Mouse (Mus musculus): ENCODE results near the gene Nosip.

Nosip gene

DNA sequence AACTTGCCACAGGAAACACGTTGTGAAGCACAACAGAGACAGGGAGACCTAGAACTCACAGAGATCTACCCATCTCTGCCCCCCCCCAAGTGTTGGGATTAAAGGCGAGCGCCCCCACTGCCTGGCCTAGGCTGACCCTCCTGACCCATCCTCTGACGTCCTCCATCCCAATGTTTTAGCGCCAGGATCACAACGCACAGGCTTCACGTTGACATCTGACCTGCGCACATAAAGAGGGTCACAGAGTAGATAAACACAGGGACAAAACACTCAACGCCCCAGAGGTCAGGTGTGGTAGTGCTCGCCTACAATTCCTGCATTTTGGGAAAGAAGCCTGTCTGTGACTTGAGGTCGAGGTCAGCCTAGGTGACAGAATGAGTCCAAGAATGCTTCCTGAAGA is 25.5 kb upstream of the Nosip start:
- DNase-seq = no peak

DNA sequence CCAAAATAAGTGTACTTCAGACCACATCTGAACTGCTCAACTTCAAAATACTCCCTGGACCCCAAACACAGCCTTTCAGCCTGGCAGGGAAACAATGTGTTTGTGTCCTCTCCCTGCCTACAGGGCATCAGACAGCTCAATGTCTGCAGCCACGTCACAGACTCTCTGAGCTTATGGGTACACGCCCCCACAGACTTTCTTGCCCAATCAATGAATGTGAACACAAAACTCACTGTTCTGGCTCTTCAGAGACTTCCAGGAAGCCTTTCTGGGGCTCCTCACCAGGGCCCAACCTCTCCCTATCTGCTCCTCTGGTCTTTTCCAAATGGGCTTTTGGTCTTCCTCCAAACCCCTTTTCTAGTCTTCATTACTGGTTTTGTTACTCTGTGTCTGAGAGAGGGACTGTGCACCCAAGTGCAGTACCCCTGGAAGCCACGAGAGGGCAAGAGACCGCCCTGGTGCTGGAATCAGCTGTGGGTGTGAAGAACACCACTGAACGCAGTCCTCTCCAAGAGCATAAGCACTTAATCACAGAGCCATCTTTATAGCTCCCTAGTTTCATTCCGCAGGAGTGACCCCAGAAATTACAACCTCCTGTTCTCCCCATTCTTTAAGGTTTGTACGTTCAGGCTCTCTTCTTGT is 24.4 kb upstream of the Nosip start:
- DNase-seq = no peak

DNA sequence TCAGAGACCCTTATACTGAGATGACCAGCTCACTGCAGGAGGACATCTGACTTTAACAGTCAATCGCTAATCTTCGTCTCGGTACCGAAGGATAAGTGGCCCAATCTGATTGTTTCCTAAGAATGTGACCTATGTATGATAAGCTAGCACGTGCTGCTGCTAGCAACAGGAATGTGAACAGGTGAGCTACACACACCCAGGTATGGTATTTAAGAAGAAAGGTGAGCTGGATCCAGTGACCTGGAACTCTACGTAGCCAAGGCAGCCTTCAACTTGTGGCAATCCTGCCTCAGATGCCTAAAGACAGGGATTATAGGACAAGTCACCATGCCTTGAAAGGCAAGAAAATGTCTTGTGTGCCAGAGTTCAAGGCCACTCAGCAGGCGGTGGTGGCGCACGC is 23.8 kb upstream of the Nosip start:
- DNase-seq = no peak

DNA sequence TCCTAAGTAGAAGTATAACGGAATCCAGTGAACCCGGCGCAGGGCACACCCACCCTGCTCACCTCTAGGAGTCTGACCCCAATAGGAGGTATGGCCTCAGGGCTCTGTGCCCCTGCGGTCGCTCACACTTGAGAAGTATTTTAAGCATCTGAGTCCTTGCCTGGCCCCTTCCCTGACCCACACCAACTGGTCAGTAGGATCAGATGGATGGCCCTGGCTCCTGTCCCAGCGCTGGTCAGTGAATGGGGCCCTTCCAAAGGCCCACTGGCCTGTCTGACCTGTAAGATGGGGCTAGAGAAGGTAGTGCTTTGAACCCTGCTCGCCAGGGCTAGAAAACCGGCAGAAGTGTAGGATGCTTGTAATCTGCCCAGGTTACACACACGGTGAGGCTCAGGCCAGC is 21.4 kb upstream of the Nosip start:
- DNase-seq = no peak

DNA sequence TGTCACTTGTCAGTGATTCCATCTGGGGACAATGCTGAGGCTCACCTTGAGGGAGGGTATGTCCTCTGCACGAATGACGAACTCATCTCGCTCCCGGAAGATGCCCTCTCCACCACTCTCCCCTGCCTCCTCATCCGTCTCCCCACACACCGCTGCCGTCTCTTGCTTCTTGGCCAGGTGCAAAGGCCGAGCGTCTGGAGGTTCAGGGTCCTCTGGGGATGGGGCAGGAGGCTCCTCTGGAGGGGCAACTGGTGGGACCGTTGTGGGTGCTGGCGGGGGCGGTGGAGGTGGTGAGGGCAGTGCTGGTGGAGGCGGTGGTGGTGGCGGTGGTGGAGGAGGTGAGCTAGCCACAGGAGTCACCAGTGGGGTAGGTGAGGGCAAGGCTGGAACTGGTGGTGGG is 18.9 kb upstream of the Nosip start:
- no peak for DNase-seq

DNA sequence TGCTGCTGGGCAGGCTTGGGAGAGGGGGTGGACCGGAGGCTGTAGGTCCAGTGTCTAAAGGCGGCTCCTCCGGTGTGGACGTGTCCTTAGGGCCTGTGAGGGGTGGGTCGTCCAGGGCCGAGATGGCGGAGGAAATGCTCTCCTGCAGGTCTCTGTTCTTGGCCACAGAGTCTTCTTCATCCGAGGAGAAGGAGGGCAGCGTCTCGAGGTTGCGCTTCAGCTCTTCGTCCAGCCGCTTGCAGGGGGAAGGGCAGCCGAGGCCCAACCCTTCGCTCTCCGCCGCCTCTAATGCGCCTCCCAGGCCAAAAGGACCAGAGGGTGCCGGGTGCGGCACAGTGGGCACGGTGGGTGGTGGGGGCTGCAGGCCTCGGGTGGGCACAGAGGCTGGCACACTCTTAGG is 16.5 kb upstream of the Nosip start:
- DNase-seq = no peak

DNA sequence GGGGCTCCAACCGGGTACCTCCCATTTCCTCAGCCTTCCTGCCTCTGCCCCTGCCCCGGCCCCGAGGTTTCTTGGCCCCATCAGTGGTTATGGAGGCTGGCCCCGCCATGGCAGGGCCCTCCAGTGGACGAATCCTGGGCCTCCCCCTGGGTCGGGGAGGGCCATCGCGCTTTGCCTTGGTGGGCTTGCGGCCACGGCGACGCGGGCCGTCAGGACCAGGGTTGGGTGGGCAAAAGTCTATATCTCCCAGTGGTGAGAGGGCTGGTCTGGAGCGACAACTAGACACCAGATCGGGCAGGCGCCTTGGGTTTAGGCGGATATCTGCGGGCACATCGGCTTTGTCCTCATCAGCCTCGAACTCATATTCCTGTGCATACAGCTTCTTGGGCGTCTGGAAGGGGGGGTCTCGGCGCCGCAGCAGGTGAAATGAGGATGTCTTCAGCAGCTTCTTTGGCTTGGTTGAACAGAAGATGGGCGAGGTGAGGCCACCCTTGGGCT is 15.3 kb upstream of the Nosip start:
- DNase-seq = no peak

DNA sequence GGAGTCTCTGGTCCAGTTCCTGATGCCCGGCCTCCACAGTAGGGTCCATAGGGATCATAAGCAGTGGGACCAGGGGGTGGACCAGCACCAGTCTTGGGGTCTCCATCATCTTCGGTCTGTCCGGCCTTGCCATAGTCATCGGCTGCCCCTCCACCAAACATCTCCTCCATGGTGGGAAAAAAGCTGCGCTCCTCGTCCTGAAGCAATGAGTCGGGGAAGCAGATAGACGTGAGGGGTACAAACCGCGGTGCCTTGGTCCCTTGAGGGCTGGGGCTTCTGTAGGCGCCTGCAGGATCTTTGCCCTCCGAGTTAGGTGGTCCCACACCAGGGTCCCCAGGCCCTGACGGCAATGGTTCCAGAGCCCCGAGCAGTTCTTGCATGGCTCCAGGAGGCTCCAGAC is 14.7 kb upstream of the Nosip start:
- DNase-seq = no peak

DNA sequence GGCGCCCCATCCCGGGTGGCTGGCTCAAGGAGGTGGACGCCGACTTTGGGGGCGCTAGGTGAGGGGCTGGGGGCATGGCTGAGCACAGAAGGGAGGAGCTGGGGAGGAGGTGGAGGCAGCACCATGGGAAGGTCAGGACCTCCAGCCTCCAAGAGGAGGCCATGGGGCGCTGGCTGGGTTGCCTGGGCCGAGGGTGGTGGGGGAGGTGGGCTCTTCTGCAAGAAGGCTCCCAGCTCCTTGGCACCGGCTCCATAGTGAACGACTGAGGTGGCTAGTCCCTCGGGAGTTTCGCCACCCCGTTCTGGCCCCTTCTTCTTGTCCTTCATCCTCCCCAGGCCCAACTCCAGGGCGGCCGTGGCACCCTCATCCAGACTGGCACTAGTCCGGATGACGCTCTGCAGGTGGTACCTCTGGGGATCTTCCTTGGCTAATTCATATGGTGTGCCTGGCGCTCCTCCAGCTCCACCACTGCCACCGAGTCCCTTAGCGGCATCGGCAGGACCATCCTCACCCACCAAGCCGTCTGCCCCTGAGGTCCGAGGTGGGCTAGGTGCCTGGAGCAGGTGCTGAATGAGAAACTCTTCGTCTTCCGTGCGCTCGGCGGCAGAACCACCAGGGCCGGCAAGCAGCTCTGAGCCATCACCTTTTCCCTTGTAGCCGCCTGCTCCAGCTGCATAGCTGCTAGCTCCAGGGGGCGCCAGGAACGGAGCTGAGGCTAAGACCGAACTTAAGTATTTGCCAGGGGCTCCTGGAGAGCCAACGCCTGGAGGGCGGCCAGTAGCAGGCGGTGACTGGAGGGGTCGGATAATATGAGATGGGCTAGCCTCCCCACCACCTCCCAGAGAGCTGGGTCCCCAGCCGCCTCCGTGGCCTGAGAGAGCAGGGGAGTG is 14.0 kb upstream of the Nosip start:
- DNase-seq = no peak

DNA sequence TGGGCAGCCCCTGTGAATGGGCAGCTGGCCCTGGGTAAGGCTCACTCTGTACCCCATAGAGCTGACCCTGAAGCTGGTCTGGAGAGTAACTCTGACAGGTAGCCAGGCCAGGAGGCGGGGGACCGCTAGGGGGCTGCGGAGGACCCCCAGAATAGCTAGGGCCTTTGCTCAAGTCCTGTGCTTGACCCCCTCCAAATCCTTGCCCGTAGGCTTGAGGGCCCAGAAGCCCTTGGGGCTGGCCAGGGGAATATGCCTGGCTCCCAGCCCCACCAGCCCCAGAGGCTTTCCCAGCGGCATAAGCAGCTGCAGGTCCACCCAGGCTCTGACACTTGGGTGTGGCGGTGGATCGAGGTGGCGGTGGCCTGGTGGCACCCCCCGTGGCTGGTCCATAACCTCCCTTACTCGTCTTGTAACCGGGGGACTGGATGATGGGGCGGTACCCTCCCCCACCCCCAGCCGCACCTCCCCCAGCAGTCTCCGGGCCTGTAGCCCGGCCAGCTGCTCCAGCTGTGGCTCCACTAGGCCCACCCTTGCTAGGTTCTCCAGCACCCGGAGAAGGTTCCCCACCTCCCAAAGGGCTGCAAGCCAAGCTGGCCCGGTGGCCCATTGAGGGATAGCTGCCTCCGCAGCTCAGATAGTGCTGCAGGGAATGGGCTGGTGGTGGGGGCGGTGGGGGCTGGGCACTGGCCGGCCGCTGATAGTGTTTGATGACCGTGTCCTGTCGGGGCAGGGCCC is 13.1 kb upstream of the Nosip start:
- DNase-seq = no peak

DNA sequence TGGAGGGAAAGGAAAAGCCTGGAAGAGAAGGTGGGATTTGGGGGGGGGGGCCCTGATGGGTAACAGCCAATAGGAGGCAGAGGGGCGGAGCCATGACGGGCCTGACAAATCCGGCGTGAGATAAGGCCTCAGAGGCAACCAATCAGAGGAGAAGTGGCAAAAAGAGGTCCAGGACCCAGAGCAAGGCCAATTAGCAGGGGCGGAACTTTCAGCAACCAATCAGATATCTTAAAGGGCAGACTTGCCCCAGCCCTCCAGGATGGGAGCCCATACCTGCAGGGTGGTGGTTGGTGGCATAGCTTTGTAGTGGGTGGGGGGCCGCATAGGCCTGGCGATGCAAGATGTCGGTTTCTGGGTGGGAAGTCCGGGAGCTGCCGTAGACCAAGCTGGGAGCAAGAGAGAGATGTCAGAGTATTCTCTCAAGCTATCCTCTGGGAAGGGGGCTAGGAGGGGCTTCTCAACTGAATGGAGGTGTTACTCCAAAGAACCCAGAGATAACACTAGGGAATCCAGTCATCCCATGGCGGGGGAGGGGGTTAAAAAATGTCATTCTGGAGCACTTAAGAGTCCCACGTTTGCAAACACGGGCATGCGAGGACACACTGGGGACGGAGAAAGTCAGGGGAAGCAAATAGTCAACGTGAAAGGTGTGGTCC is 11.2 kb upstream of the Nosip start:
- peak in 1 of 2 experiments; percentile 44 for DNase-seq

DNA sequence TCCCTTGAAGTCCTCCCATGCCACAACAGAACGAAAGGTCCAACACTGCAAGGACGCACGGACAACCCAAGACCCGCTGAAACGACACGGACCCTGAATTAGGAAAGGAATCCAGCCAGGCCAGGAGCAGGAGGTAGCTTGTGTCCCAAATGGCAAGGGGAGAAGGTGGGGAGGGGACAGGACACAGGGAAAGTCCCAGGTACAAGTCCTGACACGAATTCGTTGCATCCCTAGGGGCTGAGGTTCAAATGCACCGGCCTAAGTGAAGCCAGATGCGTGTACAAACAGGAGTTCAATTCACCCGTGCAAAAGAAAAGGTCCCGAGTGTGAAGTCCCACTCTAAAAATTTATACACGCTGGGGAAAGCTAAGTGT is 10.6 kb upstream of the Nosip start:
- DNase-seq = no peak

DNA sequence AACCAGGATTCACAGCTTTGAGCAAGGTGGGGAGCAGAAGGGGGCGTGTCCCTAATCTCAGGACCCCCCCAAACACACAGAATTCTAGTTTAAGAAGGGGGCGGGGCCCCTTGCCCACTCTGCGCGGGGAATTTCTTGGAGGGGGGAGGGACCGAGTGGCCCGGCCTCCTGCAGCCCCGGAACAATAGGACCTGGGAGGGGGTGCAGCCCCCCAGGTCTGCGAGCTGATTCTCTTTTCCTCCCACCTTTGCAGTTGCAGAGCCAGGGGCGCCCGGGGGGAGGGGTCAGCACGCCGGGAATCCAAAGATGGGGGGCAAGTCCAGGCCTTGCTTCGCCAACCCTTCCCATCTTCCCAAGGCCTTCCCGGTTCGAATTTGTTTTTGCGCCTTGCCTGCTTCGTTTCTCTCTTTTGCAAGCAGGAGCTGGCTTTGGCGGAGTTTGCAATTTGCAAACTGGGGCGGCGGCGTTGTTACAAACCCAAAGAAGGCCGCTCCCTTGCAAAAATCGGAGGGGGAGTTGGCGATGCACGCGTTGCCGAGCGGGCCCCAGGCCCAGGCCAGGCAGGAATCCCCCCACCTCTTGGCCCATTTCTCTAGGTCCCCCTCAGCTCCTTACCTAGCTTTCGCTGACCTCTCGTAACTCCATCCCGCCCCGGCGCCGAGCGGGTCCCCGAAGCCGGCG is 9.9 kb upstream of the Nosip start:
- peak; percentile 42 to 59 for DNase-seq

DNA sequence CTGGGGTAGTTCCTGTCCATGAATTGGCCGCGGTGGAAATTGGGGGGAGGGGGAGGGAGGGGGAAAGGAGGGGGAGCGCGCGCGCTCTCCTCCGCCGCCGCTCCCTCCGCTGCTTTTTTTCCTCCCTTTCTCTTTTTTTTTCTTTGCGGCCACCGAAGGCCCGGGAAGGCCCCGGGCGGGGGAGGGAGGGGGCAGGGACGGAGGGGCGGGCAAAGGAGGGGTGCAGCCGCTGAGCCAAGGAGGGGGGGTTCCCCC is 9.4 kb upstream of the Nosip start, which contains the start of gene Prr12:
Prr12 (minus strand) TSS at position 20 of the 255 bp plus-strand sequence.
- no peak for DNase-seq

DNA sequence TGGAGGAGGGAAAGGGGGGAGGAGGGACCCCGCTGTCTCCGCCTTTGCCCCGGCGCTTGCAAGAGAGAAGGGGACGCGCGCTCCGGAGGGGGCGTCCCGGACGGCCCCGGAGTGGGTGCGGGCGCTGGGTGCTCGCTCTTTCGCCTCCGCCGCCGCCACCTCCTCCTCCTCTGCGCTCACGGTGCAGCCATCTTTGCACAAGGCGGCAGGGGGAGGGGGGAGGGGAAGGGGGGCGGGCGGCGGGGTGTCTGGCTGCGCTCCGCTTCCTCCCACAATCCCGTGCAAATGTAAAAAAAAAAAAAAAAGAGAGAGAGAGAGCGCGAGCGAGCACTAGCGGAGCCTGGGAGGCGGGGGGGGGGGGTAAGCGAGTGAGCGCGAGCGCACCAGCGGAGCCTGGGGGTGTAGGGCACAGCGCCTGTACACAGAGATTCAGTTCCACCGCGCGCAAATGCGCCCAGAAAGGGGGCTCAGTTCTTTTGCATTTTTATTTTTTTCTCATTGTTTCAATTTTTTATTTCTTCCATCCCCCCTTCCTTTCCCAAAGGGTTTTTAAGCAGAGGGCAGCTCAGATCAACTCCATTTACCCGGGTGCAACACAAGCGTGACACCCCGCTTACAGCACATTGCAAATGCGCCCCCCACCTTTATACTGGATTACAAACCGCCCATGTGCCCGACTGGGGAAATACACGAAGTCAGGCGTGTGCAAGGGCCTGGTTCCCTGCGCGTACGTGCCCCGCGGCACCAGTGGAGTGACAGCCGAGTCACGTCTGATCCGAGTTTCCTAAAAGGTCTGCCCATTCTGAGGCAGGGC is 8.9 kb upstream of the Nosip start:
- peak; percentile 70 to 81 for DNase-seq

DNA sequence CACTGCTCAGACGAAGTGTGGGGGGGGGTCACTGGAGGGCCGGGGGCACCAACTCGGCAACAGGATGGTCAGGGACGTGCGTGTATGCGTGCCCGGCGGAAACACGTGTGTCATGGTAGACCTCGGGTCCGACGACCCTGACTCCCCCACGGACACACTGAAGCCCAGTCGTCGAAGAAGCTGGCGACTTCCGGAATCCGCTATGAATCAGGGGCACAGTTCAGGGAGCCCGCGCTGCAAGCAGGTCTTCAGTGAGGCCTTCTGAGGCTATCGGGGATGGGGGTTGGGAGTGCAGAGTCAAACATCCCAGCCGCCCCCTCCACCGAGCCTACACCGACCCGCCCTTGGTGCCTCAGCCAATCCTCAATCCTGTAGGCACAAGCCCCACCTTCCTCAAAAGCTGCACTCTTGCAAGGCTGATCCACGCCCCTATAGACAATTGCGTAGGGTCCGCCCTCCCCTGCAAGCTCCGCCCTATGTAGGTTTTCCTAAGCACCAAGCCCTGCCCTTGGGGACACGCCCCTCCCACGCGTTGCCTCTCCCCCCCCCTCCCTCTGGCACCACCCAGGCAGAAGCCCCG is 8.2 kb upstream of the Nosip start:
- DNase-seq = peak; percentile 97 to 99

DNA sequence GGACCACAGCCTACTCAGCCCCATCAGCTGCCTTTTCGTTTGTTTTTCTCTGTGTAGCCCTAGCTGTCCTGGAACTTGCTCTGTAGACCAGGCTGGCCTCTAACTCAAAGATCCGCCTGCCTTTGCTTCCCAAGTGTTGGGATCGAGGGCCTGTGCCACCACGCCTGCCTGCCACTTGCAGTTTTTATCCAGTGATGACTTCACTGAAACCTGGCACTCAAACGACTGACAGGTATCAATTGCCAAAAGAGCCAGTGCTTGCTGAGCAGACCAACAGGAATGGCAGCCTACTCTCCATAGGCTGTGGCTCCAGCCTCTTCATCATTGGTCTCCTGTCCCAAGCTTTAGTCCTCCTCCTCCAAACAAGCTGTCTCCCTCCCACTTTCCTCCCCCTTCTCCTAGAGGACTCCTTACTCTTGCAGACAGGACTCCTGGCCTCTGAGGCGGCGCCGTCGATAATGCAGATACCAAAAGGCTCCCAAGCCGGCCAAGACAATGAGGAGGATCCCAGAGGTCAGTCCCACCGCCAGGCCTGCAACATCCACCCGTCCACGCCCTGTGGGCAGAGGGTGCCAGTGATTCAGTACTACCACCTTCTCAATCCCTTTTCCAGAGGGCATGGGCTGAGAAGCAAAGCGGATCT is 5.8 kb upstream of the Nosip start:
- no peak for DNase-seq

DNA sequence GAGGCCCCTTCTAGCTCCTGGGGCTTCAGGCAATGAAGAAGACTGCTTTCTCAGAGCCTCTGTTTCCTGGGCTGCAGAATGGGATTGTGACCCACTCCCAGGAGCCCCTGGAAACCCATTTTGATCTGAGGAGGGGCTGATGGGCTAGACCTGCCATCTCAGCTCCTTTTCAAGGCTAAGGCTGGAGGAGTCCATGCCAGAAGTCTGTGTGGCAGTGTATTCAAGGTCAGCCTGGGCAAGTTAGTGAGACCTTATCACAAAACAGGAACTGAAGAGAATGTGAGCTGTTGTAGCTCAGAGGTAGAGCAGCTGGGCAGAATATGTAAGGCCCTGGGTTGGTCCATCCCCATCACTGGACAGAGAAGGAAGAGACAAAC is 5.3 kb upstream of the Nosip start:
- no peak for DNase-seq

DNA sequence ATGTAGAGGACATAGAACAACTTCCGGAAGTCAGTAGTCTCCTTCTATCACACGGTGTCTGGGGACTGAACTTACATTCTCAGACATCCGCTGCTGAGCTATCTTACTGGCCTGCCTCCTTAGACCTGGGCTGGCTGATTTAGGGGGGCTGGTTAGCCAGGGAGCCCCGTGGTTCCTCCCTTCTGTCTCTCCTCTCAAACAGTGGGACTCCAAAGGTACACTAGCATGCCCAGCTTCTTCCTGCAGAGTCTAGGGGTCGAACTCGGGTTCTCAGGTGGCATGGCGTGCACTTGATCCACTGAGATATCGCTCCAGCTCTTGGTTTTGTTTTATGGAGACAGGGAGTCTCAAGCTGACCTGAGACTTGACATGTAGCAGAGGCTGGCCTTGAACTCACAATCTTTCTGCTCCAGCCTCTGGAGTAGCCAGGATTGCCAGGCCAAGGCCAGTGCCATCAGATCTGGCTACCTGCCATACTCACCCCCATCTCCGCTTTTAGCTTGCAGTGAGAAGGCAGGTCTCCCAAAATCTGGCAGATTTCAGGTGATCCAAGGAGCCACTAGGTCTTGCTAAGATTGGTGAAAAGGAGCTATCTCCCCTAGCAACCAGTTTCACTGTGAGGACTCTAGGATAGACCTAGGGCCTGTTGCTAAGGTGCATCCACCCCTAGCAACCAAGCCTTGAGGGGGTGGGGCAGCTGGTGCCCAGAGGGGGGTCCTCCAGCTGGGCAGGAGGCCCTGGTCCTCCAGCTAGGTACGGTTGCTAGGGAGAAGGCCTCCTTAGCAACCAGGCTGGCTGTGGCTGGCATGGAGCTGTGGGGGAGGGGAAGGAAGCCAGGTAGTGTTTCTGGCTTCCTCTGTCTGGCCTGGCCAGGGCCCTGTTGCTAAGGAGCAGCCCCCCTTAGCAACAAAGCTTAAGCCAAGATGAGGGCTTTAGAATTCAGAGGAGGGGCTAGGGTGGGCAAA is 3.3 kb upstream of the Nosip start:
- DNase-seq = no peak

DNA sequence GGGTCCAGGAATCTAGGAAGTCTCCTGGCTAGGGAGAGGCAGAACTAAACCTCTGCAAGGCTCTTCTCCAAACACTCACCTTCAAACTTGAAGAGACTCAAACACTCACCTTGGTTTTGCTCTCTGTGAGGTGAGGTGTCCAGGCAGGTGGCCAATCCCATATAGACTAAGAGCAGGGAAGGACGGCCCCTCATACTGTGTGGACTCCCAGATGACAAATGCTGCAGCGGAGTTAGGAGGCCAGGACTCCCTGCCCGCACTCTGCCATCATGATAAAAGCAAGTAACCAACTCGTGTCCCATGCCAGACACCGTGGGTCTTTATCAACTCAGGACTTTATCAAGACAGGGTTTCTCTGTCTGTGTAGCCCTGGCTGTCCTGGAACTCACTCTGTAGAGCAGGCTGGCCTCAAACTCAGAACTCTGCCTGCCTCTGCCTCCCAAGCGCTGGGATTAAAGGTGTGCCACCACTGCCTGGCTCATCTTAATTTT is 1.6 kb upstream of the Nosip start:
- DNase-seq = no peak
